Mouse (Mus musculus) liver, embryonic 16.5 days (tissue): ENCODE measurements around the gene Foxp4. TPM values are rescaled to one million over a fixed set of nuclear protein-coding genes. Genes with fewer than 3 reads are reported as not detected.

Experiments
- ATAC-seq: fragments of 200-750 bp; cut with Nextera tagmentation; 2 replicates; pipeline ENCODE4 v1.8.0; 2017; ENCODE audit warnings: low read depth, mild to moderate bottlenecking, moderate number of reproducible peaks, moderate library complexity
- H3K27ac ChIP-seq: fragments of 300-500 bp; sonication (generic); 2 replicates; pipeline ENCODE4 v1.5.1; 2014; ENCODE audit warnings: mild to moderate bottlenecking, low read length
- H3K27me3 ChIP-seq: fragments of 300-500 bp; sonication (generic); 2 replicates; pipeline ENCODE4 v1.6.1; 2014; ENCODE audit warnings: low read depth, low read length, mixed read lengths; ENCODE audit not compliant: control insufficient read depth, insufficient read depth
- H3K36me3 ChIP-seq: fragments of 300-500 bp; sonication (generic); 2 replicates; pipeline ENCODE4 v1.6.1; 2014; ENCODE audit warnings: mild to moderate bottlenecking; ENCODE audit not compliant: control insufficient read depth, insufficient read depth
- H3K4me1 ChIP-seq: fragments of 300-500 bp; sonication (generic); 2 replicates; pipeline ENCODE4 v1.6.1; 2014; ENCODE audit warnings: low read depth, low read length, mixed read lengths; ENCODE audit not compliant: control insufficient read depth
- H3K4me2 ChIP-seq: fragments of 300-500 bp; sonication (generic); 2 replicates; pipeline ENCODE4 v1.6.1; 2014; ENCODE audit warnings: low read depth, low read length, mixed read lengths
- H3K4me3 ChIP-seq: fragments of 300-500 bp; sonication (generic); 2 replicates; pipeline ENCODE4 v1.5.1; 2014; ENCODE audit warnings: low read depth, mild to moderate bottlenecking, low read length
- H3K9ac ChIP-seq: fragments of 300-500 bp; sonication (generic); 2 replicates; pipeline ENCODE4 v1.6.1; 2014; ENCODE audit warnings: low read depth, low read length
- H3K9me3 ChIP-seq: fragments of 300-500 bp; sonication (generic); replicated peaks from 2 replicates; pipeline ENCODE4 v1.6.1; 2016; ENCODE audit warnings: low read length; ENCODE audit not compliant: control insufficient read depth
- WGBS: fragments of 180-500 bp; shearing (Covaris S2); extraction: QIAGEN DNeasy Blood & Tissue Kit; methylation state at CpG from one replicate; pipeline ENCODE4 v1.1.7; 2014; ENCODE audit not compliant: insufficient replicate concordance; 5-methylcytosine and 5-hydroxymethylcytosine counted together
- polyA plus RNA-seq: library from polyadenylated mRNA; unstranded; fragments of >200 nt; fragmentation: Nextera tagmentation; extraction: Ambion mirVana; gene quantifications from 2 replicates; pipeline ENCODE4 v1.2.1, GENCODE M21; 2015

Gene Foxp4
- polyA plus RNA-seq = 3.4 and 4.0 TPM in 2 replicates

DNA sequence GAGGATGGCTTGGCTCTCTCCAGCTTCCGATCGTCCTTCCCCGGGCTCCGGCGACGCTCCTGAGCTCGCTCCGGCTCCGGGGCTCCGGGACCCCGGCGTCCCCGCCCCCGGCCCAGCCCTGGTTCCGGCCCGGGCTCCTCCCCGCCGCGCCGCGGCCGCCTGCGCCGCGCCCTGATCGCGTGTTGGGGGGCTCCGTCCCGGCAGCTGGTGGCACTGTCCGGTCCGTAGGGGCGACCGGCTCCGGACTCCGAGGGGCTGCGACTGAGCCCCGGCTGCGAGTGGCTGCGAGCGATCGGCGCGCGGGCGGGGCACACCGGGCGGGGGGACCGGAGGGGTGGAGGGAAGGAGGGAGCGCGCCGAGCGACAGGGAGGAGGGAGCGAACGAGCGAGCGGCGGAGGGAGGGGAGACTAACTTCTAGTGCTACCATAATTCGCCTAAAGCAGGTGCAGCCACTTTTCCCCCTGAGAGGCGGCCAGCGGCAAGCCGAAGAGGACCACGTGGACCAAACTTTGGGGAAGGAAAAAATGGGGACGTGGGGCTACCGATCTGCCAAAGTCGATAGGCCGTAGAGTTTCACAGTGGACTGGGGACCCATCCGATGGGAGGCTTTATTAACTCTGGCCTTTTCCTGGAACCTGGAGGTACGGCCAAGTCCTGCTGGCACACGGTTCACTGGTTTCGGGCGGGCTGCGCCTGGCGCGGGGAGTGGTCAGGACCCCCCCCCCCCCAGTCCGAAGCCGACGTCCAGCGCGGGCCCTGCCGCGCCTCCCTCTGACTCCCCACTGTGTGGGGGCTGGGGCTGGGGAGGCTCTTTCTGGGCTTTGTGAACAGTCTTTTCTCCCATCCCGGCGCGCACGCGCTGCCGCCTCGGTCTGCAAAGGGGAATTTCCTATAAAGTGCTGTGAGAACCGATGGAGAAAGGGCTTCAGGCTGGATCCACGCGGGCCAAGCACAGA lies at the start of gene Foxp4:
TSS of gene Foxp4 (minus strand) at position 263 of the 957 bp plus-strand sequence.
- peaks cover 14% of the 10 kb centered on the region for H3K4me1 ChIP-seq
- peak within 1 kb of the TSS; percentile 77 for H3K4me3 ChIP-seq
- no peaks in the 10 kb centered on the region for H3K9me3 ChIP-seq
- peaks cover 43% of the 10 kb centered on the region for H3K27me3 ChIP-seq
- H3K36me3 ChIP-seq = no peaks in the 10 kb centered on the region
- peak; percentile 82 for ATAC-seq
- peak within 1 kb of the TSS; percentile 82 for H3K27ac ChIP-seq
- WGBS = under 1% methylated on average over 90 of the region's 91 CpGs
- H3K9ac ChIP-seq = peak within 1 kb of the TSS; percentile 73
- peak within 1 kb of the TSS; percentile 89 for H3K4me2 ChIP-seq

DNA sequence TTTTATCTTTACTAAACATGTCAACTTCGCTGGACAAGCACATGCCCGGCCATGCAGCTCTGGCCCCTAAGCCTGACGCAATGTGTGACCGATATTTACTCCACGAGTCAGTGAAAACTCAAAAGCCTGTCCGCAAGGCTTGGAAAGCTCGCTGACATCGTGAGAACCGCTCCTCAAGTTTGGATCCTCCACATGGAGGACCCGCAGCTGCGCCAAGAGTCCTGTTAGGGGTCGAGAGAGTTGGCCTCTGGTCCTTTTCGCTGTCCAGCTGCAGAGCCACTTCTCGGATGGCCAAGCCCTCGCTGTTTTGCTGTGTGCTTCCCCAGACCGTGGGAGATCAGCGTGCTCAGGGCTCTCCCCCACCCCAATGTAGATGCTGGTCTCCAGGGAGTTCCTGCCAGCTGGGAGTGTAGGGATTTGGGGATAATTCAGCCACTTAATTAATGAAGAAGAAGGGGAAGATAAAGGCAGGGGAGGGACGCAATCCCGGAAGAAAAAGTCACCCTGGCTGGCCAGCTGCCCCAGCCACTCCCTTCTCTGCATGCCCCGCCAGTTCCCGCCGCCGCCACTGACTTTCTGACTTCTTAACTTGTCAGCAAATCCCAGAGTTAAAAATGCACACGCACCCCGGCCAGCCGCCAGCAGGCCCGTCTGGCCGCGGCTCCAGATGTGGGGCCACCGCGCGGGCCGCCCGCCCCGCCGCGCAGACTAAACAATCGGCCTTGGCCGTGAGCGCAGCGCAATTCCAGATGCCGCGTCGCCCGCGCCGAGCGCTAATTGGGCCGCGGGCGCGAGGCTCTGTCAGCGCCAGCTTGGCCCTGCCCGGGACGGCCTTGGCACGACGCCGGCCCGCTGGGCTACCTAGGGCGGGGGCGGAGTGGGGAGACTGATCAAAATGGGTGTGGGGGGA lies 49.4 kb upstream of the Foxp4 start:
- Histone ChIP-seq H3K4me2 (peak overlapping the region; percentile 51), H3K27me3 (peaks cover 41% of the 10 kb centered on the region), H3K9me3 (no peaks in the 10 kb centered on the region), H3K4me3 (peak overlapping the region; percentile 40), H3K9ac (no peak overlapping the region; the same call in 1 of the 2 replicates), H3K27ac (peak overlapping the region; percentile 66), H3K4me1 (peaks cover 8% of the 10 kb centered on the region), H3K36me3 (no peaks in the 10 kb centered on the region)
- WGBS = 4% methylated on average over 61 of the region's 61 CpGs
- peak; percentile 53 for ATAC-seq

- no peak for ATAC-seq
- H3K4me3 ChIP-seq = no peak overlapping the region
- H3K27me3 ChIP-seq = no peaks in the 10 kb centered on the region
- no peak overlapping the region for H3K9ac ChIP-seq
- H3K4me1 ChIP-seq = no peaks in the 10 kb centered on the region
- H3K36me3 ChIP-seq = no peaks in the 10 kb centered on the region
- no peak overlapping the region for H3K27ac ChIP-seq
- no peak overlapping the region for H3K4me2 ChIP-seq
- H3K9me3 ChIP-seq = no peaks in the 10 kb centered on the region
- 47% methylated on average over 10 of the region's 12 CpGs for WGBS
Observed at GRCm38 (mm10) chr17:47965885-47966505, 41.5 kb upstream of the Foxp4 start.

DNA sequence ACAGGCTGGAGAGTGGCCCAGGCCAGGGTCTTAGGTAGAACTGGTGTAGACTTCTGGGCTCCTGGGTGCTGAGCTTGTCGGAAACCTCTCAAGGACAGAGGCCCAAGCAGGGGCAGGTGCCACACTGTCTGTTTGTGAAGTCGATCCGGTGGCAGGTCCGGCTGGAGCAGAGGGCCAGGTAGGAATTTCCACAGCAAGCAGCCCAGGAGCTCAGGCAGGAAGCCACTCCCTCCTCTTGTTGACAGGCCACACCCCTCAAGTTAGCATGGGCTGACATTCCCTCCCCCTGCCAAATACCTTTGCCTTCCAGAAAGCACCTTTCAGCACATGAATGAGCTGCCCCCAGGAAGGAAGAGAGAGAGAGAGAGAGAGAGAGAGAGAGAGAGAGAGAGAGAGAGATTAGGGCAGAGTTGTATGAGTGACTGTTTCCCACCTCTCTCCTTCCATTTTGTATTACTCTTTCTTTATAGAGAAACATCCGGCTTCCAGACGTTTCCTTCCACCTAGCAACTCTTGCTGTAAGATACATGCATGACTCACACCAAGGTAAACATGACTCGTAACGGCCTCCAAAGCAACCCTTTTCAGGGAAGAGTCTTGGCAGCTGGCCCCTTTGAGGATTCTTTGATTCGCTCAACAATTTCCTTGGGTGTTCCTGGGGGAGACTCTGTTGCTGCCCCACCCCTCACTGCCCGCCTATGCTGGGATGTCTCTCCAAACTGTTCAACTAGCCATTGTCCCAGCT lies 33.8 kb upstream of the Foxp4 start:
- no peak overlapping the region; the same call in 1 of the 2 replicates for H3K9ac ChIP-seq
- peak; percentile 54; the same call in 1 of the 2 replicates for ATAC-seq
- no peaks in the 10 kb centered on the region for H3K9me3 ChIP-seq
- H3K36me3 ChIP-seq = no peaks in the 10 kb centered on the region
- no peak overlapping the region for H3K4me2 ChIP-seq
- WGBS = 34% methylated on average over 10 of the region's 10 CpGs
- no peaks in the 10 kb centered on the region; the same call in 1 of the 2 replicates for H3K4me1 ChIP-seq
- no peak overlapping the region for H3K4me3 ChIP-seq
- no peak overlapping the region for H3K27ac ChIP-seq
- no peaks in the 10 kb centered on the region for H3K27me3 ChIP-seq

- no peaks in the 10 kb centered on the region for H3K36me3 ChIP-seq
- 72% methylated on average over 8 of the region's 8 CpGs for WGBS
- H3K4me3 ChIP-seq = no peak overlapping the region
- no peak for ATAC-seq
- H3K27ac ChIP-seq = no peak overlapping the region
- H3K4me2 ChIP-seq = no peak overlapping the region
- no peaks in the 10 kb centered on the region for H3K27me3 ChIP-seq
- H3K4me1 ChIP-seq = no peaks in the 10 kb centered on the region; the same call in 1 of the 2 replicates
- no peak overlapping the region for H3K9ac ChIP-seq
- no peaks in the 10 kb centered on the region for H3K9me3 ChIP-seq
Observed at GRCm38 (mm10) chr17:47956486-47956885, 32.0 kb upstream of the Foxp4 start.

DNA sequence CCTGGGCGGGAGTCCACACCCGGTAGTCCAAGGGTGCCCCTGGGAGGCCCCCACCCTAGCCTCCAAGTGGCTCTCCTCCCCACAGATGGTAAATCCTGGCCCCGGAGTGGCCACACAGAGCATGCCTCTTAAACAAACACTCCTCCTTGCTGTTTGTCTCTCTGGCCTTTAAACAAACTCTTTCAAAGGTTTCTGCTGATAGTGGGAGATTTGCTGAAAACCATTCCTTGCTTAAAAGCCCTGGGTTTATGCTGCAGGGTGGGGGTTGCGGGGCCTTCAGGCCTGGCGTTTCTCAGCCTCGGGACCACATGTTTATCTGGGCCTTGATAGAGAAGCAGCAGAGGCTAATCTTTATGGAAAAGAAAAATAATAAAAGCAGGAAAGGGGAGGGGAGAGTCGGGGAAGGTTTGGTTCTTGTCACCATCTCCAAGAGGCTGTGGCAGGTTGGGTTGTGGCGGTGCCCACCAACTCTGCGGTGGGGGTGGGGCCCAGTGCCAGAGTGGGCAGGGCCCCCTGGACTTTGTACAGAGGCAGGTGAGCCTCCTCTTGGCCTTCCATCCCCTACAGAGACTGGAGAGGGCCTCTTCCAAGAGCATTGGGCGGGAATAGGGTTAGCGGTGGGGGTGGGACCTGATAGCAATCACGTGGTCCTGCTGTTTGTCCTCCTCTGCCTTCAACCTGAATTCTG lies 30.8 kb upstream of the Foxp4 start:
- Histone ChIP-seq H3K4me1 (no peaks in the 10 kb centered on the region; the same call in 1 of the 2 replicates), H3K27ac (peak overlapping the region; percentile 70), H3K27me3 (no peaks in the 10 kb centered on the region), H3K9me3 (no peaks in the 10 kb centered on the region), H3K4me3 (no peak overlapping the region), H3K9ac (no peak overlapping the region), H3K36me3 (no peaks in the 10 kb centered on the region), H3K4me2 (no peak overlapping the region)
- peak; percentile 80 for ATAC-seq
- 34% methylated on average over 12 of the region's 12 CpGs for WGBS

- Histone ChIP-seq H3K9me3 (no peaks in the 10 kb centered on the region), H3K36me3 (no peaks in the 10 kb centered on the region), H3K4me3 (no peak overlapping the region), H3K27me3 (no peaks in the 10 kb centered on the region), H3K4me2 (no peak overlapping the region), H3K27ac (no peak overlapping the region), H3K4me1 (no peaks in the 10 kb centered on the region; the same call in 1 of the 2 replicates), H3K9ac (no peak overlapping the region)
- 35% methylated on average over 5 of the region's 5 CpGs for WGBS
- no peak for ATAC-seq
Observed at GRCm38 (mm10) chr17:47953231-47953630, 28.8 kb upstream of the Foxp4 start.
